Mouse (Mus musculus) layer of hippocampus, adult 9-11 months (tissue): Measurements from ENCODE around the gene Idh3a.
"Not testable (repeated sequence)": the region's sequence is repeated elsewhere in the genome, so short reads cannot be mapped to it uniquely, and the experiment has no call there.

ENCODE experiments used
- DNase-seq: peaks from one replicate; pipeline ENCODE4 v3.0.0; 2022

Gene Idh3a

DNA sequence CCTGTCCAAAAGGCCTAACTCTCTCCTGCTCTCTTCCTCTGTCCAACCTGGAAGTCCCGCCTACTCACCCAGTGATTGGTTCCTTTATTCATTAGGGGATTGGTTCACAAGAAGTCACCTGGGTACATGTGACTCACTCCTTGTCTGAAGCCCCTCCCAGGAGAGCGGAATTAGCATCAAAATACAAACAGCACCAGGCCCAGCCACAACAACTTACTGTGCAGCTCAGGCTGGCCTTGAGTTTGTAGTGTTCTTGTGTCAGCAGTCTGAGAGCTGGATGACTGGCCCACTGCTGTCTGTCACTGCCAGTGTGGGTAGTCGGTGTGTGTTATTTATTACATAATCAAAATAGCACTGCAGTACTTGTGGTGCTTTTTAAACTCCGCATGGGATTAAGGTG lies 7.5 kb downstream of the Idh3a start:
- not testable (repeated sequence) for DNase-seq

DNA sequence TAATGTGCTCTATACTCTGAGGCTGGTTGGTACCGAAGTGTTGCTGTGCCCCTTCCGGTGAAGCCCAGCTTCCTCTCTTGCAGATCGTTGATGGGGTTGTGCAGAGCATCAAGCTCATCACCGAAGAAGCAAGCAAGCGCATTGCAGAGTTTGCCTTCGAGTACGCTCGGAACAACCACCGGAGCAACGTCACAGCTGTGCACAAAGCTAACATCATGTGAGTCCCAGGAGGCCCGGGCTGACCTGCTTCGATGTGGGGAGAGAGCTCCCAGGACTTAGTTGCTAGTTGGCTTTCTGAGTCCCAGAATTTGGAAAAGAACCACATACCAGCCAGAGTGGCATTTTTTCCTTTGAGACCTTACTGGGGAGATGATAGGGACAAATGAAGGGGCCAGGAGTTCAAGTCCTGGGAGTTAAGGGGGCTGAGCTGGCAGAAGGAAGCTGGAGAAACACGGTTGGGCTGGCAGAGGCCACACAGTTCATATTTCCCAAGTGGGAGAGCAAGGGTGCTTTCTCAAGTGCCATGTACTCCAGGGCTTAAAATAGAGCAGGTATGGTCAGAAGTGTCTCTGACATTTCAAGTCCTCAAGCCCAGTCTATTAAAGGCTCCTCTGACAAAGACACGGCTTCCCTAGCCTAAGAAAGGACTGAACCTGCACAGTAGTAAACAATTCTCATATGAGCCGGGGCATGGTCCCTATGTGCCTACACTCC lies 10.8 kb downstream of the Idh3a start:
- DNase-seq, result no peak

DNA sequence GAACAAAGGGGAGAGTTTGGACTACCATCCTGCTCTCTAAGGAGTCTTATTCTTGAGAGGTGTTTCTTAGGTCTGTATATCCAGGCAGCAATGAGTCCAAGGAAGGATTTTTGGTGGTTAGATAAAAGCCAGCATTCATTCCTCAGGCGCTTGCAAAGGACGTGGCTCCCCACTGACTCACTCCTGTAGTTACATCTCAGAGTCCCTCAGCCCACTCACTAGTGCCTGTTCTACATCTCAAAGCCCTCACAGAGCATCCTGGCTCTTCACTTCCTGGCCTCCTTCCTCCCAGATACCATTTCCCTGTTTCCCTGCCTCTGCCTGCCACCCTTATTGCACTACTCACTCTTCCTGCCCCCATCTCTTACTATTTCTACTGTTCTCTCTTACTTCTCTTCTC lies 16.3 kb downstream of the Idh3a start:
- no peak for DNase-seq

DNA sequence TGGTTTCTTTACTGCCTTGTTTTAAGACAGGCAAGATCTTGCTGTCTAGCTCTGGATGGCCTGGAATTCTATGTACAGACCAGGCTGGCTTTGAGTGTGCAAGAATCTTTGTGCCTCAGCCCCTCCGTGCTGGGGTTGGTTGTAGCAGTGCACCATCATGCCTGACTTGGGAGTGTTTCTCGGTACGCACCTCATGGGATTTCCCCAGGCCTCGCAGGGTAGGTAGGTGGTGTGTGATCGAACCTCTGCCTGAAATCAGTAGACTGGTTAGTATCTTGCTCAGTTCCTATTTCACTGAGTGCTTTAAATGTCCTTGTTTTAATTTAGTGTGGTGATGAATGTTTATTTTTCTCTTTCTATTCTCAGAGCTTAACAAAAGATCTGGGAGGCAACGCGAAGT lies 16.8 kb downstream of the Idh3a start:
- no peak for DNase-seq

DNA sequence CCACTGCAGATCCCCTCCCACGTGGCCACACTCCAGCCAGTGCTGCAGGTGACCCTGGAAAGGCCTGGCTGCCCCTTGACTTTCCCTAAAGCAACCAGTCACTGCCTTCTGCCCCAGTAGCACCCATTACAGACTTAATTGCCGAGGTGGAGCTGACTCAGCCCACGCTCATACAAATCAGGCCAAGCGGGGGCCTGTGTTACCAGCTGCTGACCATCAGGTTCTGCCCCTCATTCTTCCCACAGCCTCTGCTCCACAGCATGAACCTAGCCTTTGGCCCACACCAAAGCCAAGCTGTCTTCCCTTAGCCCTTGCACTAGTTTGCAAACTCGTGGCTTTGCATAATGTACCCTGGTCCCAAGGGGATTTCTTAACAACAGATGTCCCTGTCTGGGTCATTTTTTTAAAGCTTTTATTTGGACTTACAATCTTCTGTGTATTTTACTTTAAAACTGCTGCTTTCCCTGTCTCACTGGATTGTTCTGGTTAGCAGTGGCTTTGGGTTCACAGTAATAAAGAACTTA lies 18.1 kb downstream of the Idh3a start:
- no peak for DNase-seq

DNA sequence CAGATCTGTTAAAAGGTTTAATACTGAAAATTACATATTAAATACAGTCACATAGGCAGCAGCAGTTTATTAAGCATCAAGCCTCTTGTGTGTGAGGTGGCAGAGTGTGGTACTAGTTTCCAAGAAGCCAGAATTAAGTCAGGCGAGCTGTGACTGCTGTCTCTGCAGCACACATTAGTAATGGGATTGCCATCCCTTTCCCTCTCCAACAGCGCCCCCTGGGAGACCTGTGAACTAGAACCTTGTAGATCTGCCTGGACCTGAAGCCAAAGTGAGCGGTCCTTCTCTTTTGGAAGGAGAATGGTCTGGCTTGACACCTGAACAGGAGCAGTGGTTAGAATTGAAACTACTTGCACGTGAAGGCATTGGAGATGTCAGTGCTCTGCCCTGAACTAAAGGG lies 18.8 kb downstream of the Idh3a start:
- peak; percentile 20 for DNase-seq

DNA sequence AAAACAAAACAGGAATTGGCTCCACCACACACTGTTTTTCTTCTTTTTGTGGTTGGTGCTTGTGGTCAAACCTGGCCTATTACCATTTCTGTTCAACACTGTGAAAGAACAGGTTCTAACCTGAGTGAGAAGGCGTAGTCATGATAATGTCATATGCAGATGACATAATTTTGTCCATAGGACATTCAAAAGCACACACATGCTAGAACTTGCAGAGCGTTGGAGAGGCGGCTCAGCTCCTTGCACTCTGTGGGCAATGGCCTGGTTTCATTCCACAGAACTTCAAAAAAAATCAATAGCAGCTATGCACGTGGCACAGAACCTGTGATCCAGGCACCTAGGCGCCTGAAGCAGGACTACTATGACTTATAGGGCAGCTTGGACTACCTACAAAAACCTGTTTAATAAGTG lies 26.7 kb downstream of the Idh3a start:
- DNase-seq, result no peak

DNA sequence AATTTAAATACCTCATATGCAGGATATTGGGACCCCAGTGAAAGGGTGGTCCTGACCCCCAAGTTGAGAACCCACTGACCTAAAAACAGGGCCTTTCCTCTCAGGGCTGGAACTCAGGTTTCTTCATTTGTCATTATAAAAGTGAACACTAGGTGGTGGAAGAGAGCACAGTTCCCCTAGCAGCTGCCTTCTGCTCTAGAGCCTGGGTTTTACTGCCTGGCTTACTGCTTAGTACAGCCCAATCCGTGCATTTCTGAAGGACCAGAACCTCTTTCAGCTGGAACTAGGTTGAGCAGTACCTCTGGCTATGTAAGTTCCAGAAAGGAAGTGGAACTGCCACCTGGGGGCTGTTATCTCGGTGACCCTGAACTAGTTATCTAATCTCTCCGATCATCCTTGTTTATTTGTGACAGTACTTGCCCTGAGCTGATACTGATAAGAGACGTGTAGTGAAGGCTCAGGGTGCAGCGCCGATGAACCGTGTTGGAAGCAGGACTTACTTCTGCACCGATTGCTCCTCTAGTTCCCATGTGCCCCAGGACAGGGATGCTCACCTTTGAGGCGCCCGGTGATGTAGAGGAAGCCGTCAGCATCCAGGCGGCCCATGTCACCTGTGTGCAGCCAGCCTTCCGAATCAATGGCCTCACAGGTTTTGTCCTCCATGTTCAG lies 28.2 kb downstream of the Idh3a start:
- peak; percentile 12 for DNase-seq

DNA sequence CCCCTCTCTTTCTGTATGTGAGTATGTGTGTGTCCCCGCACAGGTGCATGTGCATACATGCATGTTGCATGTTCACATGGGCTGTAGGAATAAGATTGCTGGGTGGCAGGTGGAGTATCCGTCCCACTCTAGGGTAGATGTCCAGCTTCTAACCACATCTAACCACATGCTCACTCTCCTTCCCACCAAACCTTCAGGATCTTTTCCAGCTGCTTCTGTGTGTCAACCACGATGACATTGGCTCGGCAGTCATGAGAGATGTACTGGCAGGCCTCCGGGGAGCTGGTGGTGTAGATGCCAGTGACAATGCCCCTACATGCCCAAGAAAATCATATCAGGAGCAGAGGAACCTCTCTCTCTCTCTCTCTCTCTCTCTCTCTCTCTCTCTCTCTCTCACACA lies 41.1 kb downstream of the Idh3a start:
- no peak for DNase-seq

DNA sequence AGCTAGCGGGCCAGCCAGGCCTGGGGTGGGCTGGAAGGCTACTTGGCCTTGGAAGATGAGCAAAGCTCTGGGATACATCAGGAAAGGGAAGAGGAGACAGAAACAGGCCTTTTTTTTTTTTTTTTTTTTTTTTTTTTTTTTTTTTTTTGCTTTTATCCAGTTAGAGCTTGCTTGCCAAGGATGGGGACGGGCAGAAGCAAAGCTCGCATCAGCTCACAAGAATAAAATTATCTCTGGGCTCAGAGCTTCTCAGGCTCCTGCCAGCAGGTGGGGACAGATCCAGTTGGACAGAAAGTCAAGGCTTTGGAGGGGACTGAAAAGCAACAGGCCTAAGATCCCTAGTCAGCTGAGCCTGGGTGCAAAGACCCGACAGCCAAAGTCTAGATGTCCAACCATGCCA lies 42.6 kb downstream of the Idh3a start:
- peak; percentile 16 for DNase-seq

DNA sequence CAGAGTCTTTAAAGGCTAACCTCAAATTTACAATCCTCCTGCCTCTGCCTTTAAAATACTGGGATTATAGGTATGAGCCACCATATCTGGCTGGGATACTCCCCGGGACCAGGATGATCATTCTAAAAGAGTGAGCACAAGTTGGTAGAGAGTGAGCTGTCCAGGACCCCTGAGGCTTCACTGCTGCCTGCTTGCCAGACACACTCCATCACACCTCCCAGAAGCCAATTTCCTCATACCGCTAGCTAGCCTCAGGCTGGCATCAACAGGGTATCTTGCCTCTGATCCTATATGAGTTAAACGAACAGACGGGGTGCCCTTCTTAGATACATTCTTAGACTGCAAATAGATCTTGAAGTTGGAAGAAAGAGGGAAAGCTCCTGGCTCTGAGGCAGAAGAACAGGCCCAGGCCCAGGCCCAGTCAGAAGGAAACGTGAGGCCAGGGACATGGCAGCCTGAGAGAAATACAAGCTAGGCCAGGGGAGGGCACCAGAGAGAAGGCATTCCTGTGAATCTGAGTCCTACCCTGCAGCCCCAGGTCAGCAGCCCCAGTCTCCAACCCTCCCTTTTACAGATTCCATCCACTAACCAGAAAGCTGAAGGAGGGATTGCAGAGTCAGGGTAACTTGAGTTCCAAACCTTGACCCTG lies 43.6 kb downstream of the Idh3a start:
- no peak for DNase-seq

DNA sequence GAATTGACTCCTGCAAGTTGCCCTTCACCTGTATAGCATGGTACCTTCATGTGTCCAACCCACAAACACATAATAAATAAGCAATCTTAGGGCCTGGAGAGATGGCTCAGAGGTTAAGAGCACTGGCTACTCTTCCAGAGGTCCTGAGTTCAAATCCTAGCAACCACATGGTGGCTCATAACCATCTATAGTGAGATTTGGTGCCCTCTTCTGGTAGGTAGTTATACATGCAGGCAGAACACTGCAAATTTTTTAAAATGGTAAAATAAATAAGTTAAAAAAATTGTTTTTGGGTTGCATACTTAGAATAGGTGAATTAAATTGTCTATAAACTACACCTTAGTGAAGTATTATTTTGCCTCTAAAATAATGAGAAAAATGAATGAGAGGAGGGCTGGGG lies 44.8 kb downstream of the Idh3a start:
- DNase-seq, result no peak

DNA sequence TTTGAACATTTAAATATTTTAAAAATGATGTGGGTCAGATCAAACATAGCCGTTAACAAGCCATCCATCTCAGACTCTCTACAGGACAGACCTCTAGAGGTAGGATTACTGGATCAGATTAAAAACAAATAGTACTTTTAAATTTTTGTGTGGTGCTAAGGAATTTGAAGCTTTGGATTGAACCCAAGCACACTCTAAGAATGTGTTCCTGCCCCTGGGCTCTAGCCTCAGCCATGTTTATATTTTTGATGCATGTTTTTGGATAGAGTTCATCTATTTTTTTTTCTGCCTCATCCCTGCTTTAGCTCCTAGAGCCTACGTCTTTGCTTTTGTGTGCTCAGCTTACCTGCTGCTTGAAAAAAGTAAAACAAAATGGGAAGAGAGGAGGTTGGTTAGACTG lies 47.3 kb downstream of the Idh3a start:
- DNase-seq, result no peak

DNA sequence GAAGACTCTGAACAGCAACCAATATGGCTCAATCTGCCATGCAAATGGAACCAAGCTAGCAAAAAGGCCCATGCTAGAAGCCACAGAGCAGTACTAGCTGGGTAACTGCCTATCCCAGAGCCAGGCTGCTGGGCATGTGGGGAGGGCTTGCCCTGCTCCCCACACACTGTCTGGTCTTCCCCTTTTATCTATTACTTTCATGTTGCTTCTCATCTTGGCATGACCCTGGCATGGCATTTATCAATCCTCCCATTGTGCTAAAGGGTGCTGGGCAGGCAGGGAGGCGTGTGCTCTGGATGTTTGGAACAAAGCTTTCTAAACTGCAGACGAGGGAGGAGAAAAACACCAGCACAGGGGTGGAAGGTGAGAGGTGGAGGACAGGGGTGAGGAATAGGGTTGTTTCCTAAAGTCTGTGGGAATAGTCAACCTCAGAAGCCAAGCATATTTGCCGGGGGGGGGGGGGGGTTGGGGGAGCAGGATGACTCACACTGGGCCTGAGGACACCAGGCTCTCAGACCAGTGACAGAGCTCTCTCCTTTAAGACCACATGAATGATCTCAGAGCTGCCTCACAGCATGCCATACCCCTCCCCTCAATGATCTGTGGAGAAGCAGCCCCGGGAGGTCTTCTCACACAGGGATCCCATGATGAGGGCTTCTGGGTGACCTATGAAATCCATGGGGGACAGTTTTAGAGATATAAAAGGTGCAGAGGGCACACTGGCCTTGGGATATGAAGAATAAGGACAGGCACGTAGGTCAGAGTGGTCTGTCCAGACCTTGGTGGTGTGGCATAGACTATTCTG lies 51.6 kb downstream of the Idh3a start:
- no peak for DNase-seq

DNA sequence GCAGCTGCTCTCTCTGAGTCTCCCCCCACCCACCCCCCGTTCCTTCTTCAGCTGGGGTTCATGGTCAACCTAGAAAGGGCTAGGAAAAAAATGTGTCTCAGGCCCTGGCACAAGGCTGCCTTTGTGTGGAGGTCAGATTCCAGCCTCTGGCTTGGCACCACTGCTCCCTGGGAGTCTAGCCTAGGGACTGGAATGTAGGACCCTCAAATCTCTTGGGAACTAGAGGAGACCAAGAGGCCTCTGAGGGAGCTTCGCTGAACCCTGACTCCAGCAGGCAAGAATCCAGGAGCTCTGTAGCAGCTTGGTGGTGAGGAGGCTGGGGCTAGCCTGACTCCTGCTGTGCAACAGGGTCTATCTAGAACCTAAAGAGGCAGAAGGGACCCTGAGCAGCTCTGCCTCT lies 53.1 kb downstream of the Idh3a start:
- DNase-seq, result no peak

DNA sequence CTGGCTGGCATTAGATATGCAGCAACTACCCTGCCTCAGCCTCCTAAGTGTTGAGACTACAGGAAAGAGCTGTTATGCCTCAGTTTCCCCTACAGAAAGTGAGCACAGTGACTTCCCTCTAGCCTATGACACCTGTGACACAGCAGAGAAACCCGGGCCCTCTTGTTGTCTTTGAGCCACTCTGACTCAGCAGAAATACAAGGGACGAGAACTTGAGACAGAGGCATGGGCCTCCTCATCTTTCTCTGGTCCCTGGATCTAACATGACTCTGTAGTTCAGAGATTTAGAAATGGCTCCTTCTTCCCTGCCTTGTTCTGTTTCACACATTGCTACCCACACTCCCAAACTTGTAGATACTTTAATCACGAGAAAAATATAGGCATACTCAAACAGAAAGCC lies 55.4 kb downstream of the Idh3a start:
- no peak for DNase-seq

DNA sequence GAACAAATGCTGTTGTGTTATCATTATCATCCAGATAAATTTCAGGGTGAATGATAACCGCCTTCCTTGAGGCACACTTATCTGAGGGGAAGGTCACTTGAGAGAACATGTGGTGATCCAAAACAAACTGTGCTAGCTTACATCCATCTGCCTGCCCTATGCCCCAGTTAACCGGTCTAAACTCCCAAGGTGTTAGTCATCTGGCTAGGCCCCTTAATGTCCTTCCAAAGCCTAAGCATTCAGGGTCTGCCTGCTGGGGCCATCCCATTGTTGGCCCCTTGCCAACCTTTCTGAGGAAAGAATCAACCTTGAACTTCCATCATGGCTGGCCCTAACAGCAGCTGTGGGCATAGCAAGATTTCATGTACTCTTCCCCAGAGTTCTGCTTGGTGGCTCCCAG lies 56.0 kb downstream of the Idh3a start:
- DNase-seq, result no peak

DNA sequence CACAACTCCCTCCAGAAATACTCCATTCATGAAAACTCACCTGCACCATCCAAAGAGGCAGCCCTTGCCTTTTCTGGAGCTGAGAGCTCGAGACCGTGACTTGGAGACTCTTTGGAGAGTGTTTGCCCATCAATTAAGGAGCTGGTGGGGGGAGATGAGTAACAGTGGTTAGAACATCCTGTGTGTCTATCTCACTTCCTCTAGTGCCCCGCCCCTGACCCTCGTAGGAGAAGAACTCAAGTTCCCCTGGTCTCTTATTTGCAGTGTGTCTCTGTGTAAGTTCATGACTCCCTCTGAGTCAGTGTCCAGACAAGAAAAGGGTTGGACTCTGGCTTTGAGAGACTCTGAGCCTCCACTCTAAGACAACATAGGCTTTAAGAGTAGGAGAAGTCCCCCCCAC lies 56.4 kb downstream of the Idh3a start:
- no peak for DNase-seq

DNA sequence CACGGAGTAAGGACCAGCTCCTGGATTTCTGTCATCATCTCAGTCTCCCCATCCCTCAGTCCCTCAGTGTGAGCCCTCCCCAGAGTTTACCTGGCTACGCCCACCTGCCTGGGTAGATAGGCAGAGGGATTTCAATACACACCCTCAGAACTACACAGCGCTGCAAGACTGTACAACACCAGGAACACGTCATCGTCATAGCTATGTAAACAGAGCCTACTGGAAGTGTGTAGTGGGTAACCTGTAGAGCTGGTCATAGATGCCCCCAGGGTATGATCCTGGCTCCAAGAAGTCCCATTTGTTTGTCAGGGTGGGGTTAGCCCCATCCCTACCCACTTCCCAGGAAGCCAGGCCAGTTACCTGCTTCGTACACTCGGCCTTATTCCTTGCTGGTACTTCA lies 57.0 kb downstream of the Idh3a start:
- no peak for DNase-seq

DNA sequence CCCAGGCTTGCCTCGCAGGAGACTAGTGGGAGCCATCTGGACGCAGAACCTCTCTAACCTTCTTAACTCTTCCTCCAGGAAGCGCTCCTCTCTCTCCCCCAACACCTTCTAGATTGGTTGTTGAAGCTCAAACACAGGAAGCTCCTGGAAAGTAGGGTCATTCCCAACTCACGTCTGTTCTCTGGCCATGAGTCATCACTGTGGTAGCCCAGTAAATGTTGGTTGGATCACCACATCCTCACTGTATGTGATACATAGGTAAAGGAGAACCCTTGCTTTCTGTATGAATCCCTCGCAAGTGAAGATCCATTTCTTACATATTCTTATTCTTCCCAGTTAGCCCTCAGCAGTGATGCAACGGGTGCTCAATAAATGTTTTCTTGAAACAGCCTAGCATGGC lies 59.4 kb downstream of the Idh3a start:
- DNase-seq, result no peak

DNA sequence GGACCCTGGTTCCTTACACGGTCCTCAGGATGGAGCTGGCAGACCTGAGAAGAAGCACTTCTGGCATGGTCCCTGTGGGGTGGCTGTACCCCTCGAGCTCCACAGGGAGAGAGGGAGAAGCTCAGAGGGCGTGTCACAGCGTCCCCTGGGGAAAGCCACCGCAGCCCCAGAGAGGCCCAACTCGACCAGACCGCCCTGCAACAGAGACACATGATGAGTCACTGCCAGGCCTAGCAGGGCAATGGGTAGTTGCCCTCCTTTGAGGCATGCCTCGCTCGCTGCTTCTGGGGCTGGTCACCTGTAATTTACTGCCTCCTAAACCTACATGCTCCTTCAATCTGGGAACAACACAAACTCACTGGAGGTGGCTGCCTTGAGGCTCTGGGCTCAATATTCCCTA lies 60.1 kb downstream of the Idh3a start:
- DNase-seq, result no peak

DNA sequence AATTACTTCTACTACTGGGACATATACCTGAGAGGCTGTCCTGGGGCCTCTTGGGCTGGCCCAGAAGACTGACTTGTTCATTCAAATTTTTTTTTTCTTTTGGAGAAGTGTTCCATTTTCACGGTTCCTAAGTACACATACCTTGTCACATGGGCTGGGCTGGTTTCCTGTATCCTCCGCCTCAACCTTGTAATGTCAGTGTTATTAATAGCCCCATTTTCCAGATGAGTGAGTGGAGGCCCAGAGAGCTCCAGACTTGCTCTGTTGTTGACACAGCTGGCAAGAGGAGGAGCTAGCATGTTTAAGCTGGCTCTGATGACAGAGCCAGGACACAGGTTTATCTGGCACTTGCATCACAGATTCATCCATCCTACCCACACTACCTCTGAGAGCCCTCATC lies 61.3 kb downstream of the Idh3a start:
- DNase-seq, result no peak

DNA sequence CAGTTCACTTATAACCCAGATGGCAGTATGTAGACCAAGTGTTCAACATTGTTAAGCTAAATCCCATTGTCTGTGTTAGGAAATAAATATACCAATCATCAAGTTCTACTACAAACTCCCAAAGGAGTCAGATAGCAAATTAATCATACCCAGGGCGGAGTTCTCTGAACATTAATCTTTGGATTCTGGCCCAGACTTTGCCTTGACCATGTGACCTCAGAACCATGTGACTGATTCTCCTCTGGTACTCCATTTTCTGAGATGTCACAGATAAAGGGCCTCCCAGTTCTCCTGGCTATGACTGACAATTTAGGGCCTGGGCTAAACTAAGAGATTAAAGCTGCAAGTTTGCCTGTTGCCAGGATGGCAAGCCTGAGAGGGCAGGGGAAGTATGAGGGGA lies 63.2 kb downstream of the Idh3a start:
- no peak for DNase-seq
